Mouse (Mus musculus) stomach, embryonic 14.5 days (tissue): ENCODE data around the gene Inpp4b. TPM values are rescaled to one million over a fixed set of nuclear protein-coding genes. Genes with fewer than 3 reads are reported as not detected.

Experiments used
- ATAC-seq: fragments of 200-750 bp; cut with Nextera tagmentation; 2 replicates; pipeline ENCODE4 v1.8.0; 2017; ENCODE audit warnings: low read depth, moderate TSS enrichment; ENCODE audit not compliant: insufficient number of reproducible peaks, insufficient read depth, low FRiP score
- H3K27ac ChIP-seq: fragments of 300-500 bp; sonication (generic); 2 replicates; pipeline ENCODE4 v1.5.1; 2014; ENCODE audit warnings: mild to moderate bottlenecking, low read length, moderate library complexity, mixed read lengths
- H3K27me3 ChIP-seq: fragments of 300-500 bp; sonication (generic); 2 replicates; pipeline ENCODE4 v1.6.1; 2014; ENCODE audit warnings: low read length, control low read depth, mixed read lengths; ENCODE audit not compliant: control insufficient read depth, insufficient read depth
- H3K36me3 ChIP-seq: fragments of 300-500 bp; sonication (generic); 2 replicates; pipeline ENCODE4 v1.6.1; 2014; ENCODE audit warnings: mild to moderate bottlenecking, control low read depth, low read length, moderate library complexity, mixed read lengths; ENCODE audit not compliant: control insufficient read depth, insufficient read depth
- H3K4me1 ChIP-seq: fragments of 300-500 bp; sonication (generic); 2 replicates; pipeline ENCODE4 v1.6.1; 2014; ENCODE audit warnings: low read length, control low read depth, mixed read lengths; ENCODE audit not compliant: control insufficient read depth, insufficient read depth
- H3K4me2 ChIP-seq: fragments of 300-500 bp; sonication (generic); replicated peaks from 2 replicates; pipeline ENCODE4 v1.6.1; 2014; ENCODE audit warnings: low read depth, low read length, control low read depth
- H3K4me3 ChIP-seq: fragments of 300-500 bp; sonication (generic); 2 replicates; pipeline ENCODE4 v1.5.1; 2014; ENCODE audit warnings: low read depth, low read length, control low read depth
- H3K9ac ChIP-seq: fragments of 300-500 bp; sonication (generic); replicated peaks from 2 replicates; pipeline ENCODE4 v1.6.1; 2014; ENCODE audit warnings: low read depth, mild to moderate bottlenecking, control low read depth, low read length, moderate library complexity, mixed read lengths
- H3K9me3 ChIP-seq: fragments of 300-500 bp; sonication (generic); 2 replicates; pipeline ENCODE4 v1.6.1; 2016; ENCODE audit warnings: low read depth, low read length, control low read depth; ENCODE audit not compliant: control insufficient read depth
- WGBS: fragments of 180-500 bp; shearing (Covaris S2); extraction: QIAGEN DNeasy Blood & Tissue Kit; methylation state at CpG from one replicate; pipeline ENCODE4 v1.1.7; 2014; 5-methylcytosine and 5-hydroxymethylcytosine counted together
- polyA plus RNA-seq: library from polyadenylated mRNA; unstranded; fragments of >200 nt; fragmentation: Nextera tagmentation; extraction: Ambion mirVana; gene quantifications from 2 replicates; pipeline ENCODE4 v1.2.1, GENCODE M21; 2014

Gene Inpp4b
- polyA plus RNA-seq, 1 experiment from 2014 or later = 5.2 TPM

GRCm38 (mm10) chr8:81601136-81601535 is 258.8 kb downstream of the Inpp4b start:
- Histone ChIP-seq H3K27me3 (no peaks in the 10 kb centered on the region), H3K9ac (no peak overlapping the region), H3K36me3 (no peaks in the 10 kb centered on the region), H3K4me3 (no peak overlapping the region), H3K4me1 (no peaks in the 10 kb centered on the region), H3K27ac (no peak overlapping the region), H3K4me2 (no peak overlapping the region), H3K9me3 (no peaks in the 10 kb centered on the region)
- no peak for ATAC-seq

GRCm38 (mm10) chr8:81608082-81608481 is 265.7 kb downstream of the Inpp4b start:
- 83% methylated on average over 1 of the region's 1 CpGs for WGBS
- Histone ChIP-seq H3K9ac (no peak overlapping the region), H3K27me3 (no peaks in the 10 kb centered on the region), H3K27ac (no peak overlapping the region), H3K4me2 (no peak overlapping the region), H3K4me3 (no peak overlapping the region), H3K36me3 (no peaks in the 10 kb centered on the region), H3K9me3 (no peaks in the 10 kb centered on the region), H3K4me1 (no peaks in the 10 kb centered on the region)
- no peak for ATAC-seq

GRCm38 (mm10) chr8:81609064-81609463 is 266.7 kb downstream of the Inpp4b start:
- no peak for ATAC-seq
- Histone ChIP-seq H3K4me3 (no peak overlapping the region), H3K4me1 (no peaks in the 10 kb centered on the region), H3K9me3 (no peaks in the 10 kb centered on the region), H3K9ac (no peak overlapping the region), H3K27me3 (no peaks in the 10 kb centered on the region), H3K36me3 (no peaks in the 10 kb centered on the region), H3K27ac (no peak overlapping the region), H3K4me2 (no peak overlapping the region)
- 72% methylated on average over 4 of the region's 4 CpGs for WGBS

- H3K9me3 ChIP-seq = no peaks in the 10 kb centered on the region
- H3K27ac ChIP-seq = no peak overlapping the region
- 58% methylated on average over 2 of the region's 2 CpGs for WGBS
- ATAC-seq = no peak
- H3K4me3 ChIP-seq = no peak overlapping the region
- no peaks in the 10 kb centered on the region for H3K36me3 ChIP-seq
- H3K27me3 ChIP-seq = no peaks in the 10 kb centered on the region
- no peak overlapping the region for H3K4me2 ChIP-seq
- no peak overlapping the region for H3K9ac ChIP-seq
- no peaks in the 10 kb centered on the region for H3K4me1 ChIP-seq
These were observed 270.3 kb downstream of the Inpp4b start for GRCm38 (mm10) chr8:81612611-81613010.

- H3K4me3 ChIP-seq = no peak overlapping the region
- no peak for ATAC-seq
- no peak overlapping the region for H3K27ac ChIP-seq
- H3K9ac ChIP-seq = no peak overlapping the region
- no peaks in the 10 kb centered on the region for H3K4me1 ChIP-seq
- no peak overlapping the region for H3K4me2 ChIP-seq
- no peaks in the 10 kb centered on the region for H3K36me3 ChIP-seq
- no peaks in the 10 kb centered on the region for H3K9me3 ChIP-seq
- H3K27me3 ChIP-seq = no peaks in the 10 kb centered on the region
- 94% methylated on average over 1 of the region's 1 CpGs for WGBS
These were observed 271.8 kb downstream of the Inpp4b start for GRCm38 (mm10) chr8:81614135-81614534.

- no peaks in the 10 kb centered on the region for H3K36me3 ChIP-seq
- ATAC-seq = no peak
- no peak overlapping the region for H3K4me2 ChIP-seq
- H3K9ac ChIP-seq = no peak overlapping the region
- no peak overlapping the region for H3K4me3 ChIP-seq
- H3K9me3 ChIP-seq = no peaks in the 10 kb centered on the region
- no peak overlapping the region for H3K27ac ChIP-seq
- WGBS = 62% methylated on average over 2 of the region's 2 CpGs
- H3K4me1 ChIP-seq = no peaks in the 10 kb centered on the region
- H3K27me3 ChIP-seq = no peaks in the 10 kb centered on the region
These were observed 272.2 kb downstream of the Inpp4b start for GRCm38 (mm10) chr8:81614605-81615004.

- Histone ChIP-seq H3K27ac (no peak overlapping the region), H3K4me3 (no peak overlapping the region), H3K9ac (no peak overlapping the region), H3K27me3 (no peaks in the 10 kb centered on the region), H3K36me3 (no peaks in the 10 kb centered on the region), H3K4me1 (no peaks in the 10 kb centered on the region), H3K9me3 (no peaks in the 10 kb centered on the region), H3K4me2 (no peak overlapping the region)
- 69% methylated on average over 1 of the region's 1 CpGs for WGBS
- ATAC-seq = no peak
These were observed 273.2 kb downstream of the Inpp4b start for GRCm38 (mm10) chr8:81615552-81615951.

- H3K4me1 ChIP-seq = no peaks in the 10 kb centered on the region
- WGBS = 91% methylated on average over 3 of the region's 3 CpGs
- H3K4me2 ChIP-seq = no peak overlapping the region
These were observed 276.6 kb downstream of the Inpp4b start for GRCm38 (mm10) chr8:81618918-81619317.

GRCm38 (mm10) chr8:81635015-81635414 is 292.7 kb downstream of the Inpp4b start:
- Histone ChIP-seq H3K4me1 (no peaks in the 10 kb centered on the region), H3K27me3 (no peaks in the 10 kb centered on the region), H3K27ac (no peak overlapping the region), H3K4me3 (no peak overlapping the region), H3K9ac (no peak overlapping the region), H3K9me3 (no peaks in the 10 kb centered on the region), H3K36me3 (no peaks in the 10 kb centered on the region), H3K4me2 (no peak overlapping the region)
- WGBS = 94% methylated on average over 1 of the region's 1 CpGs
- ATAC-seq = no peak

More at GRCm38 (mm10) chr8:81618918-81619317, 276.6 kb downstream of the Inpp4b start:
- H3K36me3 ChIP-seq = no peaks in the 10 kb centered on the region
- H3K9ac ChIP-seq = no peak overlapping the region
- H3K9me3 ChIP-seq = no peaks in the 10 kb centered on the region
- H3K4me3 ChIP-seq = no peak overlapping the region
- no peak for ATAC-seq
- no peak overlapping the region for H3K27ac ChIP-seq
- H3K27me3 ChIP-seq = no peaks in the 10 kb centered on the region
